Mouse (Mus musculus) brain, embryonic 18.5 days (tissue): ENCODE results near the gene Sh3d19.
"Not testable (repeated sequence)": the region's sequence is repeated elsewhere in the genome, so short reads cannot be mapped to it uniquely, and the experiment has no call there.

Source experiments
- DNase-seq: peaks from one replicate; pipeline ENCODE4 v3.0.0-alpha.2; 2012; ENCODE audit warnings: low read depth, low spot score

Sh3d19 gene

DNA sequence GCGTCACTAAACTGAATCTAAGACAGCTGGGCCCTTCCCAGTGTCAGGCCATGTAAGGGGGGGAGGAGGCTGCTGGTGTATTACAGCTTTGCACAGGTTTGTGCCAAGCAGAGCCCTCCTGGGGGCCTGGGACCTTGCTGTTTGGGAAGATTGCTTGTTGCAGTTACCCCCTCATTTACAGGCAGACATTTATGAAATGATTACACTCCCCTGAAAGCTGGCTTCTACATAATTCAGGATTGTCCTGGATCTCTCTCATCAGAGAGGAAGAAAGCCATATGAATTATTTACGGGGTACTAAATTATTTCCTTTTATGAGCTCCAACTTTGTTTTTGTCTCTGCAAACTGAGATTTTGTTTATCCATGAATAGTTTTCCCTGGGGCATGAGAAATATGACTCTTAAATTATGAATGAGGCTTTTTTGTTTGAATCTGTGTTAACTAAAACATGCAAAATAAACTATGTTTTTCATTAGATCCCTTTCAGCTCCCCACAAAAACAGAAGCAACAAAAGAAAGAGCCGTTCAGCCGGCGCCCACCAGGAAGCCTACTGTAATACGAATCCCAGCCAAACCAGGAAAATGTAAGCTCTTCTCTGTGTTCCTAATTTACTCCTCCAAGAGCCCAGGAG lies 122.4 kb downstream of the Sh3d19 start:
- peak; percentile 24 for DNase-seq

DNA sequence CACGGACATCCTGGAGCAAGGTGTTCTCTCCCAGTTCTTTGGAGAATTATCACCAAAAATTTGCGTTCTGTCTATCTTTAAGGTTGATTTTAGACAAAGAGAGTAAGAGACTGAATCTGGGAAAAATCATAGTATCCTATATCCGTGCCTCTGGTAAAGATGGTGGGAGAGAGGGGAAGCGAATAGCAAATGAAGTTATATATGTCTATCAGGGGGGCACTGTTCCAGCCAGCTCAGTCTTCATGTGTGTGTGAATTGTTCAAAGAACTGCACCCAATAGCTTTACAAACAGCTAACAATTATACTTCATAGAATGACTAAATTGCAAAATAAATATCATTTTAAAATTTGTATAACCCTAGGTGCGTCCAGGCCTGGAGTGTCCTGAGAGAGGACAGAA lies 123.0 kb downstream of the Sh3d19 start:
- no peak for DNase-seq

DNA sequence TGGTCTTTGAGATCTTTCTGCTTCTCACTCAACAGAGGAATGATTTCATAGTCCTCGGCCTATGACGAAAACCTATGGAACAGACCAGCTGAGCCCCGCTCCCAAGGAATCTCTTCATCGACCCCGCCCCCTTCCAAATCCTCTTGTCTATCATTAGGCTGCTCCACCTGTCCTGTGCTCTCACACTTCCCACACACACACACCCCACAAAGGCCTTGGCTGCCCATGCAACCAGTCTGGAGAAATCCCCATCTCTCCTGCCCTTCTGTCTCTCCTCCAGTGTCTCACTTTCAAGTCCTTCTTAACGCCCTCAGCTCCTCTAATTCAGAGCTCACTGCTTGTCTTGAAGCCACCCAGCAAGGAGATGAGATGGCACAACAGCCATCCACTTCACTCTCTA lies 131.0 kb downstream of the Sh3d19 start:
- DNase-seq = no peak

DNA sequence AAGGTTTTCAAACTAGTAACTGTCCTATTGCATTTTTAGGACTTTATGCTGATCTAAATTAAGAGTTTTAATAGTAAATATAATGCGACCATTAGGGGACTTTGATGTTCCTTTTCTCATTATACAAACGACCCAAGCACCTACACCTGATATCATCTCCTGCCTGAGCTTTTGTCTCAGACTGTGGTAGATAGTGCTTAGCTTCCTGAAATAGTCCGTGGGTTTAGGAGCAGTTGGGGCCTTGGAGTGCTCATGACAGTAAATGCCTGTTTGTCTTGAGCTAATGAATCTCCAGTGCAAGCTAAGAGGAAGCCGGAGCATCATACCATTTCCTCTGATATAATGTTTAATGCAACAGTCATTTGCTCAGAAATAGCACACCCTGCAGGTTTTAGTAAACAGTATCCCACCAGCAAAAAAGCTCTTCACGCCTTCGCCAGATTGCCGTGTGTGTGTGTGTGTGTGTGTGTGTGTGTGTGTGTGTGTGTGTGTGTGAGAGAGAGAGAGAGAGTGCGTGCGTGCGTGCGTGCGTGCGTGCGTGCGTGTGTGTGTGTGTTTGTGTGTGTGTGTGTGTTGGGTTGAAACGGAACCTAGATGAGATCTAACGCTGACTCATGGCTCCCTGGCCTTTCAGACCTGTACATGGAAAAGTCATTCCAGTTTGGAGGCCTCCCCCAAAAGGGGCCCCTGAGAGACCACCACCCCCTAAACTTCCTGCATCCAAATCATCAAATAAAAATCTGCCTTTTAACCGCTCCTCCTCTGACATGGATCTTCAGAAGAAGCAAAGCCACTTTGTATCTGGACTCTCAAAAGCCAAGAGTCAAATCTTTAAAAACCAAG lies 132.8 kb downstream of the Sh3d19 start:
- no peak for DNase-seq

DNA sequence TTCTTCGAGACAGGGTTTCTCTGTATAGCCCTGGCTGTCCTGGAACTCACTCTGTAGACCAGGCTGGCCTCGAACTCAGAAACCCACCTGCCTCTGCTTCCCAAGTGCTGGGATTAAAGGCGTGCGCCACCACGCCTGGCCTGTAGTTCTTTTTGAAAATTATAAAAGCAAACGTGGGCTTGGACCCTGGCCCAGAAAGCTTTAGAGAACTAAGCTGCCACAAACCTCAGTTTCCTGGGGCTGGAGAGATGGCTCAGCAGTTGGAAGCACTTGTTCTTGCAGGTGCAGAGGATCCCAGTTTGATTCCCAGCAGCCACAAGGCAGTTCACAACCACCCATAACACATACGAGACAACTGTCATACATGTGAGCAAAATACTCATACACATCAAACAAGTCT lies 133.5 kb downstream of the Sh3d19 start:
- DNase-seq = not testable (repeated sequence)

DNA sequence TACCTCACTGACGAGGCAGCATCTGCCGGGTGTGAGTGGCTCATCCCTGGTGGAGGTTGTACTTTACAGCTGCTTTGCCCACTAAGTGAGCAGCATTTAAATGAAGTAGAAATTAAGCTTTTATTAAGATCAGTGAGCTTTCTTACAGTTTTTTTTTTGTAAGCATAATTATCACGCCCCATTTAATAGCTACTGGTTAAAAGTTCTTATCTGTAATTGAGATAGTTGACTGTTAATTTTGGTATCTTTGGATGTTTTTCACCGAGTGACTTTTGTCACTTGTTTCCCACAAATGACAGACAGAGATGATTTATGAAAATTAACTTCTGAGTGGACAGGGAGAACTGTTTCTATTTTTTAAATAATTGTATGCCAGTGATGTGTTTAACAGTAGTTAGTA lies 134.0 kb downstream of the Sh3d19 start:
- DNase-seq = no peak

DNA sequence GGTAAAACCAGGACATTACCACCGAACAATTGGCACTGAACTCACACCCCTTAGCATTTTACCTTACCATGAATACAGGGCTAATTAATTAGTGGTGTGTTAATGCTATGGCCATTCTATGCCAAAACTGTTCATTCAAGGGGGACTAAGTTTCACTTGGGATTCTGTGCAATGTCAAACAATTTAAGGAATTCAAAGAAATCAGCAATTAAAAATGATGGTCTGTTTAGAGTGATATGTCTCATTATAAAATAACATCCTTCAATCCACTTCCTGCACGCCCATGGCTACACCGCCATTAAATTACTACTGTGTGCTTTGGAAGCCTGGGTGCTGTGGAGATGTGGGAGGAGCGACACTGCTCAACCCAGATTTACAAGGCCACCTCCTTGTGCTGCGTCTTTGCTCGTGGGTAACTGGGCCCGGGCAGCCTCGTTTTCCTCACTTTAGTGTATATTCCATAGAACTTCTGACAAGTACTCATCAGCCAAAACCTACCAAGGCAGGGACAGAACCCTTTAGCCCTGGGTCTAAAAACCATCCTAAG lies 135.2 kb downstream of the Sh3d19 start:
- no peak for DNase-seq

DNA sequence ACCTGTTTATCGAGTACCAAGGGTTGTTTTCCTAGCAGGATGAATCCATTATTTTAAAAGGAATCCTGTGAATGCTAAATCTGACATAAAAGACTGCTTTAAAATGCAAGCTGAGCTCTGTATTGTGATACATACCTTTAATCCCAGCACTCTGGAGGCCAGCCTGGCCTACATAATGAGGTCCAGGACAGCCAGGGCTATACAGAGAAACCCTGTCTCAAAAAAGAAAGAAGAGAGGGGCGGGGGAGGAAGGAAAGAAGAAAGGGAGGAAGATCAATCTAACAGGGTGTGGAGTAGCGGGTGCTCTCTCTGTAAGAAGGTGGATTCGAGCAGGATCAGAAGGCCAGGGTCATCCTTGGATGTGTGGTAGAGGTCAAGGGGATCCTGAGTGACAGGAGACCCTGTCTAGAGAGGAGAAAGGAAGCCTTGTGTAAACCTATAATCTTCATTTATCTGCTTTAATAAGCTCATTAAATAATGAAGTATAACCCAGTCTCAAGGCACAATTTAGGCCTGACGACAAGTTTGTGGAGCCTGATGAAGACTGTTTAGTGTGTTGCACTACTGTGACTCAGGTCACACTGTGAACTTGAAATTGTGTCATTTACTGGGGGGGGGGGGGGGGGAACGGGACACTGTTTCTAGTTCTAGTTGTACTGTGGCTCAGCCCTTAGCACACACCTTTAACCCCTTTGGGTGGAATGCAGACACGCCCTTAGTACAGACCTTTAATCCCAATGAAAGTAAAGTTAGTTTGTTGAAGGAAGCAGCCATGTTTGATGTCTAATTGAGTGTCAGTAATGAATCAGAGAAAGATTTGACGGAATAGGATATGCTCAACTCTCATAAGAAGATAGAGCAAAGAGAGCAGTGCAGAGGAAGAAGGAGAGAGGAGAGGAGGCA lies 137.0 kb downstream of the Sh3d19 start:
- DNase-seq = no peak

DNA sequence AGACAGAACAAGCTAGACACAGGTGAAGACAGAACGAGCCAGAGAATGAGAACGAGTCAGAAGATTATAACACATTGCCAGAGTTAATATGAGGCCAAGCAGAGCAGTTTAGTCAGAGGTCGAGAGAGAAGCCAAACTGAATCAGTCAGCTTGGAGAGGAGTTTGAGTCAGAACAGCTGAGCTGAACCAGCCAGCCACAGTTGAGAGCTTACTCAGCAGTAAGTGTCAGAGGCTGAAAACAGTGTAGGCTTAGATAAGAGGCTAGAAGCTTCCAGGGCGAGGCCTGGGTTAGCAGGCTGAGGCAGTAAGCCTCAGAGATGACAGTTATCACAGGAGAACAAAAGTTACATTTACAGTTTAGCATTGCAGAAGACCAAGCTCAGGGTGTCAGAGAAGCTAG lies 137.7 kb downstream of the Sh3d19 start:
- DNase-seq = no peak

DNA sequence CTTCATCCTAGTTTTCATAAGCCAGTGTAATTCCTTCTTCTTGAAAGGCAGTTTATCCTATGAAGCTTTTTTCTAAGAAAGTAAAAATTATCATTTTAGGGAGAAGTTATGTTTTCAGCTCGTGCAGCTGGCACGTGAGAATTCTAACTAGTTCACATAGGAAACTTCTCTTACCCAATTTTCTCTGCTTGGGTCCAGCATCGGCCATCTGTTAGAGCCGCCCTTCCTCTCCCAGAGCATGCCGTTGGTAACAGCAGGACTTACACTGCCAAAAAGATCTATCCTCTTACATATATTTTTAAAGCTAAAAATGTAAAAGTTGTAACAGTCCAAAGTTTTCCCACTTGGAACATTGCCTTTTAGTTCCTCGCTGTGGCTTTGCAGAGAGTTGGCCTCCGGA lies 138.2 kb downstream of the Sh3d19 start:
- no peak for DNase-seq

DNA sequence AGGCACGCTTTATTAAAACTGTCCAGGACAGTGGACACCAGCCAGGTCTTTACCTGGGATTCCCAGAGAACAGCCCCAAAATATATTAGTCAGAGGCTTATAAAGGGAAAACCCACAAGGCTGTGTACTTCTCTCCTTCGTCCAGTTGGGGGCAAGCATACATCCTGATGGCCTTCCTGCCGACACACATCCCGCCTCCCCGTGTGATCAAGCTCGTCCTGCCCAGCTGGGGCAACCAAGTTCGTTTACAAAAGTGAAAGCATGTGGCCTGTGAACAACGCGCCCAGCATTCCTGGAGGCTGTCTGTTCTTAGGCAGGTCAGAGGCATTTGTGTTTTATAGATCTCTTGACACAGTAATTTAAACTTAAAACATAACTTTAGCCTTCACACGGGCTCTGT lies 139.2 kb downstream of the Sh3d19 start:
- DNase-seq = no peak

DNA sequence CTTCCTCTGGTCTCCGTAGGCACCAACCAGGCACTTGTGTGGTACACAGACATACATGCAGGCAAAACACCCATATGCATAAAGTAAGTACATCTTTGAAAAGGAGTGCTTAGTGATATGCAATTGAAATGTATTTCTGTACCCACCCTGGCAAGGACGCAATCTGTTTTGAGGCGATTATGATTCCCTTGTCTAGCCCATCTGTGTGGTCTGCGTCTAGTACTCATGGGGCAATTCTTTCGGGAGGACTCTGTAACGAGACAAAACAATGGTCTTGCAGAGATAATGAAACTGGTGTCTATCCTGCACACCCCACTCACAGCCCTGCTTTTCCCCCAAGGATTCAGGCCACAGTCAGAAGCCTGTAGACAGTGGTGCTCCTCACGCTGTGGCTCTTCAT lies 141.9 kb downstream of the Sh3d19 start:
- no peak for DNase-seq

DNA sequence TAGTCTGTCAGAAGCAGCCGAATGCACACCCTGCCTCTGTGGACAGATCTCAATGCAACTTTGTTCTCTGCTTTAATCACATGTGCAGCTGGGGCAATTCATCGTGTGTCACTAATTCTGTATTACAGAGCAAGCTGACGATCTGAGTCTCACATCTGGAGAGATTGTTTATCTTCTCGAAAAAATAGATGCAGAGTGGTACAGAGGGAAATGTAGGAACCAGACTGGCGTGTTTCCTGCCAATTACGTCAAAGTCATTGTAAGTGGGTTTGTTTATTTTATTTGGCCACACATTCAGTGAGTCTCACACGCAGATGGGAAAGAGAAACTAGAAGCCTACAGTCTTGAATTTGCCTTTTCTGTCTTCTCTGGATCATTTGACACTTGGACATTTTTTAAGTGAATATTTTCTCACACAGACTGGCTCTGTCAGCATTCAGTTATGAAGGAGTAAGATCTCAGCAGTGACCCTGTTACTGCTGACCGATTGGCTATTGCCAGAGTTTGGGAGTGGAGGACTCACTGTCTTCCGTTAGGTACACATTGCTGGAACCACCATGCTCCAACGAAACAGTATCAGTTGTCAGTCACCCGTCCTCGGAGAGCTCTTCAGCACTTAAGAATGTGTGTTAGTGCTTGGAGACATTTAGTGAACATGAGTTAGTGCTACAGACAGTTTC lies 143.9 kb downstream of the Sh3d19 start:
- peak; percentile 18 for DNase-seq

DNA sequence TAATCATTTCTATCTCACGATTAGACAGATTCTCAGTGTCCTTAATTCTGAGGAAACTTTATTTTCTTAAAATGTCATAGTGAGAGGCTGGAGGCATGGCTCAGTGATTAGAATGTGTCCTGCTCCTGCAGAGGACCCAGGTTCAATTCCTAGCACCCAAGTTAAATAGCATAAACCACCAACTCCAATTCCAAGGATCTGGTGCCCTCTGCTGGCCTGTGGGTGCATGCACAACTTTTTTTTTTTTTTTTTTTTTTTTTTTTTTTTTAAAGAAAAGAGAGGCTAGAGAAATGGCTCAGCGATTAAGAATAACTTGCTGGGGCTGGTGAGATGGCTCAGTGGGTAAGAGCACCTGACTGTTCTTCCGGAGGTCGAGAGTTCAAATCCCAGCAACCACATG lies 146.0 kb downstream of the Sh3d19 start:
- DNase-seq = no peak

DNA sequence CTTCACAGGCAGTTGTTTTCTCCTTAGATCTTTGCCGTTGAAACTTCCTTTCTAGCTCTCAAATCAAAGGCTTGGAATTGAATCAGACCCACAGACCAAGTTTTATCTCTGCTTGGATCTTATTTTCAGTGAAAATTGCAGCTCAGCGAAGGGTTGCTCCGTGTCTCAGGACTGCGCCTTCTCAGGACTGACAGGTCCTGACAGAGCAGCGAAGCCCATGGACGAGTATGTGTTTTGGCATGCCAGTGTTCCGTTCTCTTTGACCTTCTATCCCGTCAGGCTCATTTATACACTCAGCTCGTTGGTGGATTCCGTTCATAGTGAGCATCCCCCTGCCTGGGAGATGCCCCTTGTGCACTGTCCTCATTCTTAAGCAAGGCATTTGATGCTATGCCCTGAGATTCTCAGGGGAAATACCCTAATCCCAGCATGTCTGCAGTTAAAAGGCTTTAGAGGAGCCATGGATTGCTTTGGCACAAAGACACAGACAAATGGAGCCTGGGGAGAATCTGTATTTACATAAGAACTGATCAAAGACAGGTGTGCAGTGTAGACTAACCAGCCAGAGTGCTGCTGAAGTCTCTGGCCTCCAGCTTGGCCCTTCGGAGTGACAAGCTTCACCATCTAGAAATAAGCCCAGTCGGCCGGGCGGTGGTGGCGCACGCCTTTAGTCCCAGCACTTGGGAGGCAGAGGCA lies 148.5 kb downstream of the Sh3d19 start:
- DNase-seq = no peak

DNA sequence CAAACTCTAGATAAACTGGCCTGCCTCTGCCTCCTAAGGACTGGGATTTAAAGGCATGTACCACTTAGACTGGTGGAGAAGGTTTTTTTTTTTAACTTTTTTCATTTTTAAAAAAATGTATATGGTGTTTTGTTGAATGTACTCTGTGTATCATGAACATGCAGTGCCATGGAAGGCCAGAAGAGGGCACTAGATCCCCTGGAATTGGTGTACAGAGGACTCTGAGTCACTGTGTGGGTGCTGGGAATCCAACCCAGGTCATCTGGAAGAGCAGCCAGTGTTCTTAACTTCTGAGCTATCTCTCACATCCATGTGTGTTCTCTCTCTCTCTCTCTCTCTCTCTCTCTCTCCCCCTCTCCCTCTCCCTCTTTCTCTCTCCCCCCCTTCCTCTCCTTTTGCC lies 151.2 kb downstream of the Sh3d19 start:
- DNase-seq = no peak

DNA sequence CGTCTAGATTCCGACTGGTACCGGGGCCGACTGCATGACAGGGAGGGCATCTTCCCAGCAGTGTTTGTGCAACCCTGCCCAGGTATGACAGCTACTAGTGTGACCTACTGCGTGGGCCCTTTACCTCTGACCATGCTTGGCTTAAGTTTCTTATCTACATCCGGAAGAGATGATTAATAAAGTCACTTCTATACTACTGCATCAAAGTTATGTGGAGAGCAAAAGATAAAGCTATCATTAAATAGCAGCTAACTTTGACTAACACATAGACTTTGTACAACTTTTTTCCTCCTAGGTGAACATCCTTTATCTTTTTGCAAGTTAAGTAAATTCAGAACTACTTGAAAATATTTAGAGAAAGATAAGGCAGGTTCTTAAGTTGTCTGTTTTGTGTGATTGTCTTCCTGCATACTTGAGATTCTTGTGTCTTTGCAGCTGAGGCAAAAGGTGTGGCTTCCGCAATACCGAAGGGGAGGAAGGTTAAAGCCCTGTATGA lies 152.4 kb downstream of the Sh3d19 start:
- DNase-seq = no peak

DNA sequence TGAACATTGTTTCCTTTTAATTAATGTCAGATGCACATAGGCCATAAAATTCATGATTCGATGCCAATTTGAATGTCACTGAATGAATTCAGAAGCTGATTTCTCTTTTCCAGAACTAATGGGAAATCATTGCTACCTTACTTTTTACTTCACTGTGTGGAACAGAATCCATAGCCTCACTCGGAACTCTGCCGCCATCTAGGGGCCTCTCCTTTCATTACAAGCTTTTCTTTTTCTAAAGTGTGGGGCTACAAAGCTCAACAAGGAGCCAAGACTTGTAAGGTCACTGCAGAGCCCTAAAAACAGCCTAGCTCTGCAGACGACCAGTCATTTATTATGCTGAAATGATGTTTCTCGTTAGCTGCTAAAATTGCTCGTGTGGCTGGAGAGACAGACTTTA lies 158.8 kb downstream of the Sh3d19 start:
- no peak for DNase-seq

DNA sequence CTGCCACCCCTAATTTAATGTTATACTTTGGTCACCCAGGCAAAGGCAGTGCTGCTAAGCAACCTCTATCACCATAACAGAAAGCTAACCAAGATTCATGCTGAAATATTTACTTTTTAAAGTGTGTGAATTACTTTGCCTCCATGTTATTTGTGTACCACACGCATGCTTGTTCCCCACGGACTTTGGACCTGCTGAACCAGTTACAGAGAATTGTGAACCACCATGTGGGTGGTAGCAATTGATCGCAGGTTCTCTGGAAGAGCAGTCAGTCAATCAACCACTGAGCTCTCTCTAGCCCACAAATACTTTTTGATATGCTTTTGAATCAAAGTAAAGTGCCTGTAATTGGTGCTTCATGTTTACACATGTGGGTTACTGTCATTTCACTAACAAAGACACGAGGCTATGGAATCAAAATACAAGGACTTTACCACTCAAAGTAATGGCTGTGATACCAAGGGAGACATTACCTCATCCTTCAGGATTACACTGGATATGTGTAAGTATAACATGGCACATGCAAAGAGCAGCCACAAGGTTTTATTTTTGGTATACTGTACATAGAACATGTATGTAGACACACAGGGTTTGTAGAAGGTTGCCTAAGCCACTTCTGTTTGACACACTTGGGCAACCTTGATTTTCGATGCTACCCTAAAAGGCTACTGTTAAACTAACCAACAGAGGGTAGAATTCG lies 164.2 kb downstream of the Sh3d19 start:
- no peak for DNase-seq
